Mouse (Mus musculus) ES-E14 (cell line): ENCODE measurements around the gene H2-DMb1.

ENCODE experiments used
- CHD2 ChIP-seq: IDR thresholded peaks from 2 replicates; pipeline ENCODE4 v1.6.1; 2014; ENCODE audit warnings: mild to moderate bottlenecking, low read depth, low read length, inconsistent platforms
- HCFC1 ChIP-seq: IDR thresholded peaks from 2 replicates; pipeline ENCODE4 v1.6.1; 2012; ENCODE audit warnings: low read length, inconsistent platforms, borderline replicate concordance; ENCODE audit not compliant: insufficient read depth
- MAFK ChIP-seq: IDR thresholded peaks from 2 replicates; pipeline ENCODE4 v1.6.1; 2014; ENCODE audit warnings: mild to moderate bottlenecking, low read depth, low read length, inconsistent platforms; ENCODE audit not compliant: insufficient read depth

DNA sequence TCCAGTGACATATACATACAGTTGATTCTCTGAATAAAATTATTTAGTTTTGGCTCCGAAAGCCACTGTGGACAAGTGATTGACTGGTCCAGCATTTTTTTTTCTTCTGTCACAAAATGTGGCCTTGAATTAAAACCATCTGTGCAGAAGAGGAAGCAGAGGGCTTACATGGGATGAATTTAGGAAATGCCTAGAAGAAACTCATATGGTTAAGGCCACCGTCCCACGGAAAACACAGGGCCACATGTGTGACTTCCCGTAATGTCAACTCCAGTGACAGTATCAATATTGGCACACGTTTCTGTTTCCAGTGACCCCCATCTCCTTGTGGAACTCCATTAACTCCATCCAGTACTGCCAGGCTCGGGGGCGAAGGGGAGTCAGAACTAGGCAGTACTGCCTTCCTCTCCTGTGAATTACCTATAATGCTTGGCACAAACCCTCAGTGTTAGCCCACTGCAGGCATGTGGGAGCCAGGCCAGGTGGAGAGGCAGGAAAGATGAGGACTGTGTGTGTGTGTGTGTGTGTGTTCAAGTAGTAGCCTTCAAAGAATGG lies 10.3 kb upstream of the H2-DMb1 start:
- TF ChIP-seq HCFC1 (no peak), MAFK (no peak), CHD2 (no peak)
